Mouse (Mus musculus) CH12.LX (cell line): ENCODE data around the gene Mdm4. TPM values are rescaled to one million over a fixed set of nuclear protein-coding genes. Genes with fewer than 3 reads are reported as not detected.

Experiments
- DNase-seq: peaks from one replicate; pipeline ENCODE4 v3.0.0-alpha.2; 2013; ENCODE audit errors: extremely low read depth
- H3K27ac ChIP-seq: 2 replicates; pipeline ENCODE4 v1.5.1; 2012; ENCODE audit warnings: low read depth, mild to moderate bottlenecking, control low read depth, moderate library complexity; ENCODE audit not compliant: insufficient read depth
- H3K27me3 ChIP-seq: replicated peaks from 2 replicates; pipeline ENCODE3; 2012; ENCODE audit warnings: inconsistent platforms
- H3K36me3 ChIP-seq, 2 experiments: replicated peaks in 1 of 2; 2 replicates each; pipeline versions ENCODE3 to v1.6.1; 2012; ENCODE audit warnings: inconsistent platforms in 1 of 2, low read length in 1 of 2, mild to moderate bottlenecking in 1 of 2, mixed read lengths in 1 of 2, moderate library complexity in 1 of 2; ENCODE audit not compliant: control insufficient read depth in 1 of 2, insufficient read depth in 1 of 2
- H3K4me1 ChIP-seq, 2 experiments: 2 replicates each; pipeline ENCODE4 v1.6.1; 2012; ENCODE audit warnings: inconsistent platforms in 1 of 2, moderate library complexity in 1 of 2; ENCODE audit not compliant: insufficient read depth in 2 of 2, control insufficient read depth in 1 of 2
- H3K4me2 ChIP-seq: 2 replicates; pipeline ENCODE4 v1.6.1; 2012; ENCODE audit warnings: low read depth, mild to moderate bottlenecking, control low read depth; ENCODE audit not compliant: poor library complexity, insufficient read depth, severe bottlenecking
- H3K4me3 ChIP-seq, 3 experiments: fragments of 150-350 bp in 1 of 3; sonication (generic) in 1 of 3; replicated peaks in 1 of 3; 2 replicates each; pipeline versions ENCODE3 to v1.5.1; 2011 to 2012; ENCODE audit warnings: low read depth in 2 of 3, low read length in 2 of 3, mild to moderate bottlenecking in 2 of 3, moderate library complexity in 2 of 3, control low read depth in 1 of 3, improper control_type of control experiment in 1 of 3, inconsistent platforms in 1 of 3, mixed read lengths in 1 of 3; ENCODE audit not compliant: poor library complexity in 1 of 3
- H3K79me2 ChIP-seq: replicated peaks from 2 replicates; pipeline ENCODE4 v1.6.1; 2012; ENCODE audit warnings: mild to moderate bottlenecking, moderate library complexity; ENCODE audit not compliant: control insufficient read depth, poor library complexity, insufficient read depth, severe bottlenecking; ENCODE audit errors: extremely low read depth
- H3K9ac ChIP-seq: 2 replicates; pipeline ENCODE4 v1.6.1; 2012; ENCODE audit warnings: low read depth, mild to moderate bottlenecking, control low read depth, moderate library complexity; ENCODE audit not compliant: insufficient read depth
- H3K9me3 ChIP-seq: replicated peaks from 2 replicates; pipeline ENCODE3; 2012; ENCODE audit warnings: low read length, inconsistent platforms, mixed read lengths
- CHD2 ChIP-seq: IDR thresholded peaks from 2 replicates; pipeline ENCODE4 v1.6.1; 2011; ENCODE audit warnings: low read length, improper control_type of control experiment
- ETS1 ChIP-seq: conservative IDR thresholded peaks from 2 replicates; pipeline ENCODE4 v1.6.1; 2012; ENCODE audit warnings: low read depth, mild to moderate bottlenecking, inconsistent platforms, low read length, improper control_type of control experiment, moderate library complexity
- GABPA ChIP-seq: IDR thresholded peaks from 2 replicates; pipeline ENCODE4 v1.6.1; 2012; ENCODE audit warnings: low read depth, low read length, improper control_type of control experiment, inconsistent platforms; ENCODE audit not compliant: insufficient replicate concordance
- HCFC1 ChIP-seq: IDR thresholded peaks from 2 replicates; pipeline ENCODE4 v1.6.1; 2012; ENCODE audit warnings: low read depth, mild to moderate bottlenecking, inconsistent platforms, low read length, improper control_type of control experiment
- IRF4 ChIP-seq: IDR thresholded peaks from 2 replicates; pipeline ENCODE4 v1.6.1; 2014; ENCODE audit warnings: low read depth, mild to moderate bottlenecking, inconsistent platforms, low read length, improper control_type of control experiment
- JUN ChIP-seq: IDR thresholded peaks from 2 replicates; pipeline ENCODE4 v1.6.1; 2011; ENCODE audit warnings: low read depth, mild to moderate bottlenecking, low read length, improper control_type of control experiment, moderate library complexity; ENCODE audit not compliant: insufficient read depth
- JUND ChIP-seq: conservative IDR thresholded peaks from 2 replicates; pipeline ENCODE4 v1.6.1; 2011; ENCODE audit warnings: low read depth, low read length, improper control_type of control experiment
- KAT2A ChIP-seq: IDR thresholded peaks from 2 replicates; pipeline ENCODE4 v1.6.1; 2012; ENCODE audit warnings: low read length, improper control_type of control experiment, inconsistent platforms; ENCODE audit not compliant: insufficient replicate concordance
- MAX ChIP-seq: IDR thresholded peaks from 2 replicates; pipeline ENCODE4 v1.6.1; 2011; ENCODE audit warnings: low read length, improper control_type of control experiment
- MAZ ChIP-seq: IDR thresholded peaks from 2 replicates; pipeline ENCODE4 v1.6.1; 2012; ENCODE audit warnings: low read depth, mild to moderate bottlenecking, inconsistent platforms, low read length, improper control_type of control experiment, moderate library complexity
- MEF2A ChIP-seq: IDR thresholded peaks from 2 replicates; pipeline ENCODE4 v1.6.1; 2014; ENCODE audit warnings: low read depth, mild to moderate bottlenecking, inconsistent platforms, low read length, improper control_type of control experiment, borderline replicate concordance
- MYC ChIP-seq: IDR thresholded peaks from 2 replicates; pipeline ENCODE4 v1.6.1; 2011; ENCODE audit warnings: low read depth, mild to moderate bottlenecking, improper control_type of control experiment, low read length
- POLR2A ChIP-seq: IDR thresholded peaks from 2 replicates; pipeline ENCODE4 v1.6.1; 2011; ENCODE audit warnings: low read depth, mild to moderate bottlenecking, improper control_type of control experiment, low read length
- POLR2AphosphoS2 ChIP-seq: IDR thresholded peaks from 2 replicates; pipeline ENCODE4 v1.6.1; 2011; ENCODE audit warnings: low read depth, low read length, improper control_type of control experiment
- RAD21 ChIP-seq: IDR thresholded peaks from 2 replicates; pipeline ENCODE4 v1.6.1; 2011; ENCODE audit warnings: low read depth, mild to moderate bottlenecking, low read length, improper control_type of control experiment, moderate library complexity
- SMC3 ChIP-seq: IDR thresholded peaks from 2 replicates; pipeline ENCODE4 v1.6.1; 2011; ENCODE audit warnings: low read depth, low read length, improper control_type of control experiment
- TBP ChIP-seq: conservative IDR thresholded peaks from 2 replicates; pipeline ENCODE4 v1.6.1; 2011; ENCODE audit warnings: low read depth, low read length, improper control_type of control experiment
- TCF12 ChIP-seq: IDR thresholded peaks from 2 replicates; pipeline ENCODE4 v1.6.1; 2014; ENCODE audit warnings: low read depth, mild to moderate bottlenecking, inconsistent platforms, low read length, improper control_type of control experiment
- UBTF ChIP-seq: IDR thresholded peaks from 2 replicates; pipeline ENCODE4 v1.6.1; 2012; ENCODE audit warnings: low read depth, mild to moderate bottlenecking, inconsistent platforms, low read length, improper control_type of control experiment, moderate library complexity
- ZC3H11A ChIP-seq: IDR thresholded peaks from 2 replicates; pipeline ENCODE4 v1.6.1; 2012; ENCODE audit warnings: low read depth, mild to moderate bottlenecking, inconsistent platforms, low read length, improper control_type of control experiment
- dilution Hi-C: fragments of 300-500 bp; cut with MboI; formaldehyde crosslinking; loops from 2 replicates; pipeline ENCODE4 v1.14.3; 2020; ENCODE audit warnings: low sequenced_read_pairs; ENCODE audit not compliant: extremely low pct_unique_long_range_greater_than_20kb, extremely low pct_ligation_motif_present
- in situ Hi-C: fragments of 300-500 bp; cut with MboI; formaldehyde crosslinking; loops from 3 replicates; pipeline ENCODE4 v1.14.3; 2019; ENCODE audit warnings: low sequenced_read_pairs, low pct_ligation_motif_present, low pct_unique_long_range_greater_than_20kb, mixed read lengths
- polyA plus RNA-seq: library from polyadenylated mRNA; unstranded; fragments of >175 nt; gene quantifications from 2 replicates; pipeline ENCODE4 v1.2.1, GENCODE M21; 2012; ENCODE audit warnings: low read depth; ENCODE audit not compliant: insufficient read length
- total RNA-seq, 2 experiments: library from RNA; depleted of rRNA; stranded (reverse); fragments of 300-350 nt in 1 of 2; fragments of >200 nt in 1 of 2; gene quantifications; 2 replicates each; pipeline ENCODE4 v1.2.3; 2012 to 2014

The Mdm4 gene
- total and polyA plus RNA-seq, 3 experiments, result 66.5 to 107 (median 78.9) TPM

DNA sequence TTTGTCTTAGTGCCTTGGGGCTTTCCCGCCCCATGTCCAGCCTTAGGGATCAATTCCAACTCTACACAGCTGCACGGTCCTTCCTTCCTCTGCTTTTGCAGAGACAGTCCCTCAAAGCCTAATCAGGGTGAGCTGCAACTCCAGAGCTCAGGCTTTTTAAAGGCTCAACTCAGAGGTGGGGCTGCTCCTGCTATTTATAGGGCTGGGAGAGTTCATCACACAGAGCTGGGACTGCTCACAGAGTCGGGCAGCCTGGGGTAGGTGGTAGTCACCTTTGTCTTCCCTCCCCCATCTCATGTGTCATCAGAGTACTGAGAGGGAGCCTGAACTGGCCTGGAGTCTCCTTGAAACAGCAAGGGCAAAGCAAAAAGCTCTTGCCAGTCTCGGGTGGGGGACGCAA, 37.9 kb upstream of the Mdm4 start:
- no peaks in the 10 kb centered on the region for H3K27me3 ChIP-seq
- H3K4me2 ChIP-seq, result no peak overlapping the region
- H3K4me3 ChIP-seq, result no peak overlapping the region
- H3K9ac ChIP-seq, result no peak overlapping the region
- DNase-seq, result no peak
- H3K36me3 ChIP-seq, result peaks cover 52 to 91% of the 10 kb centered on the region in 2 experiments
- H3K9me3 ChIP-seq, result no peaks in the 10 kb centered on the region
- in situ Hi-C loops, result no loop called here
- no peaks in the 10 kb centered on the region; the same call in 1 of the 2 replicates for H3K79me2 ChIP-seq
- no peak overlapping the region for H3K27ac ChIP-seq
- H3K4me1 ChIP-seq, result peaks cover 11 to 67% of the 10 kb centered on the region in 2 experiments
- TF ChIP-seq POLR2A (no peak), CHD2 (no peak), UBTF (no peak), ZC3H11A (no peak), MYC (no peak), JUN (no peak), IRF4 (no peak), POLR2AphosphoS2 (no peak), RAD21 (no peak), SMC3 (no peak), MEF2A (no peak), TCF12 (no peak), GABPA (no peak), ETS1 (no peak), JUND (no peak)
- dilution Hi-C loops, result no loop called here

DNA sequence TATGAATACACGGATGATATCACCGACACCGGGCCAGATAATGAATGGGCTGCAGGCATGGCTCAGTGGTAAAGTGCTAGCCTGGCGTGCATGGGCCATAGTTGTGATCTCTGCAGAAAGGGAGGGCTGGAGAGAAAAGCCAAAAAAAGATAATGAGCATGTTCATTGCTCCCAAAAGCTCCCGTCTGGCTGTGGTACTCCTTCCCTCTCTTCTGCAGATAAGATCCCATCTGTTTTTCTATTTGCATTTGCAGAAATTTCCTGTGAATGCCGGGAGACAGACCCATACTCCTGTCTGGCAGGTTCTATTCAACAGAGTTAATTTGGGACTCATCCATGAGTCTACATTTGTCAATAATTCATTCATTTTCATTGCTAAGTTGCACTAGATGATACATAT, 32.8 kb upstream of the Mdm4 start:
- no peak overlapping the region for H3K27ac ChIP-seq
- no peaks in the 10 kb centered on the region for H3K27me3 ChIP-seq
- DNase-seq, result no peak
- TF ChIP-seq CHD2, result no peak
- no peak for TF ChIP-seq TBP
- TF ChIP-seq MAZ, result no peak
- TF ChIP-seq TCF12, result no peak
- no peak for TF ChIP-seq HCFC1
- TF ChIP-seq MAX, result no peak
- TF ChIP-seq ZC3H11A, result no peak
- TF ChIP-seq KAT2A, result no peak
- H3K9me3 ChIP-seq, result no peaks in the 10 kb centered on the region
- H3K9ac ChIP-seq, result no peak overlapping the region
- H3K79me2 ChIP-seq, result peaks cover 11% of the 10 kb centered on the region; the same call in 1 of the 2 replicates
- in situ Hi-C loops, result no loop called here
- no peak overlapping the region for H3K4me2 ChIP-seq
- H3K4me3 ChIP-seq, result no peak overlapping the region
- peaks cover 33 to 89% of the 10 kb centered on the region in 2 experiments for H3K36me3 ChIP-seq
- dilution Hi-C loops, result no loop called here
- H3K4me1 ChIP-seq, result peaks cover 0 to 35% of the 10 kb centered on the region in 2 experiments; a peak in 2 of 4 replicates
